Mouse (Mus musculus) heart, embryonic 10.5 days (tissue): ENCODE results near the gene Dctn2. TPM values are rescaled to one million over a fixed set of nuclear protein-coding genes. Genes with fewer than 3 reads are reported as not detected.
A peak's percentile ranks its signal among the peaks of the same experiment; 100 is the strongest.

Experiments
- DNase-seq: peaks from one replicate; pipeline ENCODE4 v3.0.0-alpha.2; 2017; ENCODE audit warnings: low spot score
- H3K27ac ChIP-seq: fragments of 300-500 bp; sonication (generic); 2 replicates; pipeline ENCODE4 v1.5.1; 2016; ENCODE audit warnings: mild to moderate bottlenecking
- H3K27me3 ChIP-seq: fragments of 300-500 bp; sonication (generic); 2 replicates; pipeline ENCODE4 v1.6.1; 2016; ENCODE audit warnings: mild to moderate bottlenecking; ENCODE audit not compliant: poor library complexity, insufficient read depth, severe bottlenecking
- H3K36me3 ChIP-seq: fragments of 300-500 bp; sonication (generic); 2 replicates; pipeline ENCODE4 v1.6.1; 2016; ENCODE audit warnings: mild to moderate bottlenecking, moderate library complexity
- H3K4me1 ChIP-seq: fragments of 300-500 bp; sonication (generic); 2 replicates; pipeline ENCODE4 v1.6.1; 2016; ENCODE audit warnings: mild to moderate bottlenecking
- H3K4me3 ChIP-seq: fragments of 300-500 bp; sonication (generic); 2 replicates; pipeline ENCODE4 v1.5.1; 2016; ENCODE audit warnings: mild to moderate bottlenecking, moderate library complexity
- H3K9me3 ChIP-seq: fragments of 300-500 bp; sonication (generic); 2 replicates; pipeline ENCODE4 v1.6.1; 2016; ENCODE audit warnings: mild to moderate bottlenecking, moderate library complexity
- WGBS: fragments of 180-500 bp; shearing (Covaris S2); methylation state at CpG from one replicate; pipeline ENCODE4 v1.1.7; 2016; 5-methylcytosine and 5-hydroxymethylcytosine counted together
- polyA plus RNA-seq: library from polyadenylated mRNA; unstranded; fragments of >200 nt; fragmentation: Nextera tagmentation; extraction: Ambion mirVana; gene quantifications from 2 replicates; pipeline ENCODE4 v1.2.1, GENCODE M21; 2016

Gene Dctn2
- polyA plus RNA-seq: 155 and 167 TPM in 2 replicates

DNA sequence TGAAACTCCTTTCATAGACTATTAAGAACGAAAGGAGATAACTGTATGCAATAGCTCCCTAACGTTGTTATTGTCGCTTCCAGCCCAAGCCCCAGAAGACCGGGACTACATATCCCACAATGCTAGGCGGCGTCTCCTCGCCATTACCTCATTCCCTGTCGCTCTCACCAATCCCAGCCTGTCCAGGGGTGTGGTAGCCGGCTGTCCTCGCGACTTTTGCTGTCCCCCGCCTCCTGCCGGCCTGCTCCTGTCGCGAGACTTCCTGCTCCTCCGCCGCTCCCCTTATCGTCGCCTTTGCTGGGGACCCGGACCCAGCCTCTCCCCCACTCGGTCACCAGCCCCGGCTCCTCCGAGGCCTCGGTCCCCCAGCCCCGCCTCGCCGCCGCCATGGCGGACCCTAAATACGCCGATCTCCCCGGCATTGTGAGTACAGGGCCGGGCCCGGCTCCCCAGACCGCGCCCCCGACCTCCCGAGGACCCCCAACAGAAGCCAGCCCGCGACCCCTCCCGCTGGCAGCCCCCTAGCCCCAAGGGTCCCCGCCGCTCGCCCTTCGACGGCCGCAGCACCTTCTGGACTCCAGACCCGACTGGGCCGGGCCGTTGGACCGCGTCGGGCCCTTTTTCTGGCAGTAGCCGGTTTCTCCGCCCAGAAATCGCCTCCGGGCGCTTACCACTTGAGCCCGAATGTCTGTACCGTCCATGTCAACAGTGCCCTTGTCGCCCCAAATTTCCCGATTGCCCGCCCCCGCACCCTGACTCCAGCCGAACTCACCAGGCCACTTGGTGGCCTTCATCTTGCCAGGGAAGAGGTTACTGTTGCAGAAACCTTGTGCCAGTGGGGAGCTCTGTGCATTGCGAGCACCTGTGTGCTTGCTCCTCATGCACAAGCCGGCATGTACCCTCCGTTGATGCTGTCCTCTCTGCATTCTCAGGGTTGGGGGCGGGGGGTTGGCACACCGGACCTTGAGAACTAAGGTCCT, at the start of gene Dctn2:
Dctn2 (plus strand) TSS at position 257 of the 980 bp plus-strand sequence.
- Histone ChIP-seq H3K9me3 (no peaks in the 10 kb centered on the region), H3K27ac (peak within 1 kb of the TSS; percentile 99), H3K27me3 (peaks cover 35% of the 10 kb centered on the region), H3K36me3 (peaks cover 30% of the 10 kb centered on the region), H3K4me3 (peak within 1 kb of the TSS; percentile 99), H3K4me1 (peaks cover 32% of the 10 kb centered on the region)
- peak; percentile 99 for DNase-seq
- under 1% methylated on average over 70 of the region's 70 CpGs for WGBS

DNA sequence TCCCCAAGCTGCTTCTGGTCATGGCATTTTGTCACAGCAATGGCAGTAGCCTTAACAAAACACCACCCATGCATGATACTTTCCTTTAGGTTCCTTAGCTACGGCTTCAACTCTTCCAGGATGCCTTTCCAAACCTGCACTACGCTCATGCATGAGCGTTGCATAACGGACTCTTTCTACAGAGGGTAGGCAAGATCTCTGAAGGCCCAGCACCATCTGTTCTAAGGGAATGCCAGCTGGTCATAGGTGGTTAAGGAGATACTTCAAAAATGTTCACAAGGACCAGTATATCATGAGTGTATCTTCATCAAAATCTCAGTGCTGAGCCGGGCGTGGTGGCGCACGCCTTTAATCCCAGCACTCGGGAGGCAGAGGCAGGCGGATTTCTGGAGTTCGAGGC, 49.7 kb upstream of the Dctn2 start:
- H3K4me3 ChIP-seq: no peak overlapping the region
- WGBS: 92% methylated on average over 11 of the region's 11 CpGs
- DNase-seq: no peak

DNA sequence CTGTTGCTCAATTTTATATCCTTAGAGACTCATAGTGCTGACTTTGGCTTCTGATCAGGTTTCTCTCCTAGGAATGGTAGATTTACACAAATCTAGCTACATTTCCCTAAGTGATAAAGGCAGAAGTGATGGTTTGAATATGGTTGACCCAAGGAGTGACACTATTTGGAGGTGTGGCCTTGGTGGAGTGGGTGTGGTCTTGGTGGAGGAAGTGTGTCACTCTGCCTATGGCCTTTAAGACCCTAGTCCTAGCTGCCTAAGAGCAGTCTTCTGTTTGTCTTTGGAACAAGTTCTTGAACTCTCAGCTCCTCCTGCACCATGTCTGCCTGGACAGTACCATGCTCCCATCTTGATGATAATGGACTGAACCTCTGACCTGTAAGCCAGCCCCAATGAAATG, 49.0 kb upstream of the Dctn2 start:
- no peak for DNase-seq
- Histone ChIP-seq H3K27ac (no peak overlapping the region), H3K36me3 (no peaks in the 10 kb centered on the region), H3K4me3 (no peak overlapping the region), H3K9me3 (no peaks in the 10 kb centered on the region), H3K4me1 (no peaks in the 10 kb centered on the region), H3K27me3 (no peaks in the 10 kb centered on the region)

More for the DNA sequence above, 49.7 kb upstream of the Dctn2 start:
- H3K27ac ChIP-seq: no peak overlapping the region
- no peaks in the 10 kb centered on the region for H3K9me3 ChIP-seq
- H3K36me3 ChIP-seq: no peaks in the 10 kb centered on the region
- no peaks in the 10 kb centered on the region for H3K4me1 ChIP-seq
- no peaks in the 10 kb centered on the region for H3K27me3 ChIP-seq

DNA sequence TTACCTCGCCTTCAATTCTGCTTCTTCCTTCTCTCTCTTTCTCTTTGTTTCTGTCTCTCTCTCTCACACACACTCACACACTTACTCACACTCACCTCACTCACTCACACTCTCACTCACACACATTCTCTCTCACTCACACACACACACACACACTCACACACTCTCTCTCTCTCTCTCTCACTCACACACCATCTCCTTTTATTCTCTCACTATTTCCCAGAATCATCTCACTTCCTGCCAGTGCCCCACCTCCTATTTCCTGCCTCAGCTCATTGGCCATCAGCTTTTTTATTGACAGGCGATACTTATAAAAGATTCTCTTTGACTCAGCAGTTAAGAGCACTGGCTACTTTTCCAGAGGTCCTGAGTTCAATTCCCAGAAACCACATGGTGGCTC, 47.8 kb upstream of the Dctn2 start:
- Histone ChIP-seq H3K4me3 (no peak overlapping the region), H3K4me1 (no peaks in the 10 kb centered on the region), H3K27ac (no peak overlapping the region), H3K9me3 (no peaks in the 10 kb centered on the region), H3K36me3 (no peaks in the 10 kb centered on the region), H3K27me3 (0 out of 2 replicates have a peak, but pooled peaks cover 6% of the 10 kb centered on the region)
- DNase-seq: no peak
- WGBS: 86% methylated on average over 2 of the region's 2 CpGs

DNA sequence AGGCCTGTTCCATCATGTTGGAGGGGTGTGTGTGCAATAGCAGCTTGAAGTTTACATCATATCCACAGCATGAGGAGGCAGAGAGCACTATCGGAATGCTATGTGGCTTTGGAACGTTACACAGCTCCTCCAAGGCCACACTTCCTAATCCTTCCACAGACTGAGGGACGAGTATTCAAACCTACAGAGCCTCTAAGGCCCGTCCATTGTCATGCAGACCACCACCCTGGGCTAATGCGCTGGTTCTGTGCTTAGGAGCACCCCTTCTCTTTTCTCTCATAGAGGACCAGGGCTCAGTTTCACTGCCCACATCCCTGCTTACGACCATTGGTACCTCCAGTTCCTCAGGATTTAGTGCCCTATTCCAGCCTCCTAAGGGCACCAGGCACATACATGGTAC, 41.0 kb upstream of the Dctn2 start:
- Histone ChIP-seq H3K4me3 (no peak overlapping the region), H3K27ac (no peak overlapping the region), H3K27me3 (peaks cover 38% of the 10 kb centered on the region), H3K9me3 (no peaks in the 10 kb centered on the region), H3K4me1 (peaks cover 5% of the 10 kb centered on the region; the same call in 1 of the 2 replicates), H3K36me3 (no peaks in the 10 kb centered on the region)
- 50% methylated on average over 6 of the region's 6 CpGs for WGBS
- DNase-seq: no peak

DNA sequence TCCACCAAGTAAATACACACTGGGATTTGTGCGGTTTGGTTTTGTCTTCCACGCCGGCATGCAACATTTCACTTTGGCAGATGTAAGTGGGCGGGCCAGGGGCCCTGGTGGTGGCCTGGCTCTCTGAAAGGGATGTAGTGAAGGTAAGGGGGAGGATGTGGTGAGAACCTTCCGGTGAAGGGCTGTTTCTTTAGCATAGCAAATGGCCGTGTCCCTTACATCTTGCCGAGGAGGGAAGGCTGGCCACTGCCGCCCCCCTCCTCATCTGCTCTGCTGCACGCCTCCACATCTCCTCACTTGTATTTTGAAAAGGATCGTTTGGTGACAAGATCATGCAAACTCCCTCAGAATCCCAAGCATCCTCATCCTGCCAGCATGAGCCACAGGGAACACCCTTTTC, 40.4 kb upstream of the Dctn2 start:
- H3K4me3 ChIP-seq: no peak overlapping the region
- no peak overlapping the region for H3K27ac ChIP-seq
- H3K4me1 ChIP-seq: peaks cover 5% of the 10 kb centered on the region; the same call in 1 of the 2 replicates
- H3K27me3 ChIP-seq: peaks cover 43% of the 10 kb centered on the region
- WGBS: 25% methylated on average over 10 of the region's 10 CpGs
- no peaks in the 10 kb centered on the region for H3K9me3 ChIP-seq
- DNase-seq: no peak
- H3K36me3 ChIP-seq: no peaks in the 10 kb centered on the region

- no peaks in the 10 kb centered on the region for H3K9me3 ChIP-seq
- H3K27me3 ChIP-seq: peaks cover 50% of the 10 kb centered on the region
- DNase-seq: no peak
- no peaks in the 10 kb centered on the region for H3K36me3 ChIP-seq
- no peak overlapping the region for H3K27ac ChIP-seq
- H3K4me3 ChIP-seq: no peak overlapping the region
- peaks cover 10% of the 10 kb centered on the region for H3K4me1 ChIP-seq
- 60% methylated on average over 8 of the region's 8 CpGs for WGBS
Observed at GRCm38 (mm10) chr10:127226318-127226895, 39.8 kb upstream of the Dctn2 start.

DNA sequence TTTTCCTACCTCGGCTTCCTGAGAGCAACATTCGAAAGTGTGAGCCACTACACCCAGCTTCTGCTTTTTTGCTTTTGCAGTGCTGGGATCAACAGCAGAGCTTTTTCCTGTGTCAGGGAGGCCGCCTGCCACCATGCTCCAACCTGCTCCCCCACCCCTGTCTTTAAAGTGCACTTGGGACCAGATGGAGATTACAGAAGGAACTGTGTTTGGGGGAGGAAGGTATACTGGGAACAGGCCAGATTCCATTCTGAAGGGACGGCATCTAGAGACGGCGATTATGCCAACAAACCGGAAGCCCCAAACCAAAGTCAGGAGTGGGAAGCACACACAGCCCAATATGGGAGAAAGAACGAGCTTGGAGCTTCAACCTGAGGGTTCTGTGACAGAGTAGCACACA, 39.0 kb upstream of the Dctn2 start:
- H3K4me1 ChIP-seq: peaks cover 14% of the 10 kb centered on the region
- H3K9me3 ChIP-seq: no peaks in the 10 kb centered on the region
- peaks cover 50% of the 10 kb centered on the region for H3K27me3 ChIP-seq
- WGBS: 81% methylated on average over 8 of the region's 8 CpGs
- no peaks in the 10 kb centered on the region for H3K36me3 ChIP-seq
- no peak for DNase-seq
- H3K27ac ChIP-seq: no peak overlapping the region
- H3K4me3 ChIP-seq: no peak overlapping the region

GRCm38 (mm10) chr10:127228897-127229296, 37.3 kb upstream of the Dctn2 start:
- no peaks in the 10 kb centered on the region for H3K9me3 ChIP-seq
- no peak overlapping the region for H3K27ac ChIP-seq
- H3K27me3 ChIP-seq: peaks cover 48% of the 10 kb centered on the region
- no peaks in the 10 kb centered on the region for H3K36me3 ChIP-seq
- H3K4me3 ChIP-seq: no peak overlapping the region
- peaks cover 14% of the 10 kb centered on the region for H3K4me1 ChIP-seq
- no peak for DNase-seq
- 20% methylated on average over 4 of the region's 4 CpGs for WGBS

DNA sequence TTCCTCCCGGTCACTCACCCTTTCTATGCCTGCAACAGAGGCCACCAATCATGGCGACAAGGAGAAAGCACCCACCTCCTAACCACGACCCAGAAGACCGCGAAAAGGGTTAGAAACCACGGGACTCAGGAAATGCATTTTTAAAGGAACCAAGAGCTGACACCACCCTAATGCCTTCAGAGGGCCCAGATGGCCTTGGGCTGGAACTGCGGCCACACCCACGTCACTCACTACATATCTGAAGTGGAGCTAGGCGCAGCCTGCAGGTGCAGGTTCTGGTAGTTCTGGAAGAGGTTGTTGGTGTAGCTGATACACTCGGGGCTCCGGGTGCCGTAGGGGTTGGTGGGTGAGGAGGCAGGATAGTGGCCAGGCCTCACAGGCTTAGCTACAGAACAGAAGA, 35.5 kb upstream of the Dctn2 start:
- no peak overlapping the region for H3K27ac ChIP-seq
- no peaks in the 10 kb centered on the region for H3K36me3 ChIP-seq
- no peak for DNase-seq
- 77% methylated on average over 12 of the region's 12 CpGs for WGBS
- peaks cover 14% of the 10 kb centered on the region for H3K4me1 ChIP-seq
- no peaks in the 10 kb centered on the region for H3K9me3 ChIP-seq
- H3K27me3 ChIP-seq: peaks cover 45% of the 10 kb centered on the region
- no peak overlapping the region for H3K4me3 ChIP-seq

DNA sequence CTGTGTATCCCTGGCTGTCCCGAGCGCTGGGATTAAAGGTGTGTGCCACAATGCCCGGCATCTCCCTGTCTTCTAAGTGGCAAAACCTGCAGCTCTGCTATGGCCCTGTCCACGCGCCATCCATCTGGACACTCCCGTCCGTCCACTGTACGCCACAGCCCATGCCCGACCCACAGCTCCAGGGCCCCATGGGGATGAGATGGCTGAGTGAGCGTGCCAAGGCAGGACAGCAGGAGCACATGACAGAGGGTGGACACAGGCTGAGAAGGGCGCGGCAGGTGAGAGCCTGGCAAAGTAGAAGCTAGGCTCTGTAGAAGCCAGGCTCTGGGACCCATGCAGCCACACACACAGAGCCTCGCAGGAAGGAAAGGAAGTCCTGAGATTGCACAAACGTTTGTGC, 34.4 kb upstream of the Dctn2 start:
- Histone ChIP-seq H3K27me3 (peaks cover 56% of the 10 kb centered on the region), H3K27ac (no peak overlapping the region), H3K4me3 (no peak overlapping the region), H3K36me3 (no peaks in the 10 kb centered on the region), H3K4me1 (peaks cover 16% of the 10 kb centered on the region), H3K9me3 (no peaks in the 10 kb centered on the region)
- DNase-seq: no peak
- 78% methylated on average over 14 of the region's 14 CpGs for whole genome bisulfite sequencing

DNA sequence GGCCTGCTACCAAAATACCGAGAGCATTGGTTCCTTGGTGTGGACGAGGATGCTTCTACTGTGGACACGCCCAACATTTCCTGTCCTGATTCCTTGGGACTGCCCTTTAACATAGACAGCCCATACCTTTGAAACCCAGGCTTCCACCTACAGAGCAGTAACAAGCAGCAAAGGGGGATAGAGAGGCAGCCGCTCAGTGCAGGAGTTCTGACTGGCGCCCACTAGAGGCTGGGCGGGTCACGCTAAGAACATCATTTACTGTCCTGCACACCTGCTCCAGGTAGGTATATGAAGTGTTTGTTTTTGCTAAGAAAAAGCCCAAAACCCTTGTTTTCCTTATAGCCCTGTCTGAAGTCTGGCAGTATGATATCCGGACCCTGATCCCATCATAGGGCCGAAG, 33.0 kb upstream of the Dctn2 start:
- Histone ChIP-seq H3K27me3 (peaks cover 57% of the 10 kb centered on the region), H3K36me3 (no peaks in the 10 kb centered on the region), H3K4me3 (no peak overlapping the region), H3K4me1 (peaks cover 17% of the 10 kb centered on the region), H3K9me3 (no peaks in the 10 kb centered on the region), H3K27ac (no peak overlapping the region)
- 68% methylated on average over 9 of the region's 9 CpGs for WGBS
- no peak for DNase-seq

- DNase-seq: no peak
- no peaks in the 10 kb centered on the region for H3K9me3 ChIP-seq
- WGBS: 39% methylated on average over 9 of the region's 9 CpGs
- no peaks in the 10 kb centered on the region for H3K36me3 ChIP-seq
- peaks cover 15% of the 10 kb centered on the region for H3K4me1 ChIP-seq
- no peak overlapping the region for H3K27ac ChIP-seq
- H3K4me3 ChIP-seq: no peak overlapping the region
- H3K27me3 ChIP-seq: peaks cover 52% of the 10 kb centered on the region
Observed at GRCm38 (mm10) chr10:127236541-127236940, 29.6 kb upstream of the Dctn2 start.
